Mouse (Mus musculus) heart, postnatal 0 days (tissue): Measurements from ENCODE around the gene Ppp1r9a. TPM values are rescaled to one million over a fixed set of nuclear protein-coding genes. Genes with fewer than 3 reads are reported as not detected.
"Not testable (repeated sequence)": the region's sequence is repeated elsewhere in the genome, so short reads cannot be mapped to it uniquely, and the experiment has no call there.

Source experiments
- ATAC-seq: fragments of 200-750 bp; cut with Nextera tagmentation; 2 replicates; pipeline ENCODE4 v1.8.0; 2017; ENCODE audit warnings: low read depth, moderate number of reproducible peaks, moderate library complexity; ENCODE audit not compliant: insufficient read depth
- DNase-seq: peaks from one replicate; pipeline ENCODE4 v3.0.0-alpha.2; 2016; ENCODE audit warnings: low spot score
- H3K27ac ChIP-seq: fragments of 300-500 bp; sonication (generic); 2 replicates; pipeline ENCODE4 v1.5.1; 2014; ENCODE audit warnings: low read depth, mild to moderate bottlenecking
- H3K27me3 ChIP-seq: fragments of 300-500 bp; sonication (generic); 2 replicates; pipeline ENCODE4 v1.6.1; 2014; ENCODE audit warnings: low read length, mixed read lengths; ENCODE audit not compliant: control insufficient read depth, insufficient read depth
- H3K36me3 ChIP-seq: fragments of 300-500 bp; sonication (generic); replicated peaks from 2 replicates; pipeline ENCODE4 v1.6.1; 2014; ENCODE audit warnings: low read length, mixed read lengths; ENCODE audit not compliant: control insufficient read depth, insufficient read depth
- H3K4me1 ChIP-seq: fragments of 300-500 bp; sonication (generic); 2 replicates; pipeline ENCODE4 v1.6.1; 2014; ENCODE audit warnings: antibody characterized with exemption; ENCODE audit not compliant: control insufficient read depth, insufficient read depth
- H3K4me2 ChIP-seq: fragments of 300-500 bp; sonication (generic); 2 replicates; pipeline ENCODE4 v1.6.1; 2014; ENCODE audit warnings: low read depth, mild to moderate bottlenecking, low read length, moderate library complexity
- H3K4me3 ChIP-seq: fragments of 300-500 bp; sonication (generic); 2 replicates; pipeline ENCODE4 v1.5.1; 2014; ENCODE audit warnings: low read depth, low read length
- H3K9ac ChIP-seq: fragments of 300-500 bp; sonication (generic); replicated peaks from 2 replicates; pipeline ENCODE4 v1.6.1; 2014; ENCODE audit warnings: low read depth, low read length, mixed read lengths
- H3K9me3 ChIP-seq: fragments of 300-500 bp; sonication (generic); replicated peaks from 2 replicates; pipeline ENCODE4 v1.6.1; 2016; ENCODE audit warnings: low read length; ENCODE audit not compliant: control insufficient read depth
- CTCF ChIP-seq: IDR thresholded peaks from 2 replicates; pipeline ENCODE4 v1.5.1; 2016; ENCODE audit warnings: antibody characterized with exemption, control low read depth, low read depth
- EP300 ChIP-seq: IDR thresholded peaks from 2 replicates; pipeline ENCODE4 v1.6.1; 2016; ENCODE audit warnings: antibody characterized with exemption, low read depth
- WGBS: fragments of 180-500 bp; shearing (Covaris S2); extraction: QIAGEN DNeasy Blood & Tissue Kit; methylation state at CpG from one replicate; pipeline ENCODE4 v1.1.7; 2014; 5-methylcytosine and 5-hydroxymethylcytosine counted together
- polyA plus RNA-seq: library from polyadenylated mRNA; unstranded; fragments of >200 nt; fragmentation: Nextera tagmentation; extraction: Ambion mirVana; gene quantifications from 2 replicates; pipeline ENCODE4 v1.2.1, GENCODE M21; 2015
- total RNA-seq: library from RNA; depleted of rRNA; stranded (reverse); fragments of >200 nt; gene quantifications from 2 replicates; pipeline ENCODE4 v1.2.3, GENCODE M21; 2014; ENCODE audit warnings: low replicate concordance

Gene Ppp1r9a
- total and polyA plus RNA-seq, 2 experiments from 2014 or later = 8.3 to 11.6 TPM

GRCm38 (mm10) chr6:4899906-4900305 is 2.8 kb upstream of the Ppp1r9a start:
- H3K9me3 ChIP-seq = no peaks in the 10 kb centered on the region
- WGBS = 75% methylated on average over 6 of the region's 6 CpGs
- no peak for ATAC-seq
- peaks cover 7% of the 10 kb centered on the region for H3K4me1 ChIP-seq
- TF ChIP-seq EP300 = no peak
- TF ChIP-seq CTCF = no peak
- no peak overlapping the region for H3K4me2 ChIP-seq
- H3K27me3 ChIP-seq = no peaks in the 10 kb centered on the region
- H3K9ac ChIP-seq = no peak overlapping the region
- H3K4me3 ChIP-seq = no peak overlapping the region
- DNase-seq = no peak
- H3K36me3 ChIP-seq = no peaks in the 10 kb centered on the region
- no peak overlapping the region for H3K27ac ChIP-seq

- H3K36me3 ChIP-seq = no peaks in the 10 kb centered on the region
- H3K9ac ChIP-seq = peak overlapping the region; percentile 96
- peak; percentile 67 for ATAC-seq
- peak overlapping the region; percentile 82 for H3K4me3 ChIP-seq
- peak overlapping the region; percentile 76 for H3K4me2 ChIP-seq
- WGBS = 1% methylated on average over 48 of the region's 77 CpGs
- TF ChIP-seq EP300 (no peak), CTCF (no peak)
- H3K27me3 ChIP-seq = no peaks in the 10 kb centered on the region
- H3K4me1 ChIP-seq = peaks cover 7% of the 10 kb centered on the region
- peak overlapping the region; percentile 86 for H3K27ac ChIP-seq
- H3K9me3 ChIP-seq = no peaks in the 10 kb centered on the region
- DNase-seq = peak; percentile 45
Observed at GRCm38 (mm10) chr6:4903325-4904054, 773 bp downstream of the Ppp1r9a start.

GRCm38 (mm10) chr6:4904055-4904450 is 1.3 kb downstream of the Ppp1r9a start:
- Histone ChIP-seq H3K4me2 (peak overlapping the region; percentile 76), H3K9me3 (no peaks in the 10 kb centered on the region), H3K27me3 (no peaks in the 10 kb centered on the region), H3K9ac (peak overlapping the region; percentile 96), H3K4me3 (peak overlapping the region; percentile 82), H3K27ac (peak overlapping the region; percentile 86), H3K36me3 (no peaks in the 10 kb centered on the region), H3K4me1 (peaks cover 7% of the 10 kb centered on the region)
- no peak for DNase-seq
- peak; percentile 12; the same call in 1 of the 2 replicates for ATAC-seq
- no peak for TF ChIP-seq CTCF
- TF ChIP-seq EP300 = no peak
- WGBS = 8% methylated on average over 9 of the region's 9 CpGs

GRCm38 (mm10) chr6:4910042-4910634 is 7.4 kb downstream of the Ppp1r9a start:
- DNase-seq = no peak
- Histone ChIP-seq H3K9ac (no peak overlapping the region), H3K27ac (no peak overlapping the region), H3K36me3 (no peaks in the 10 kb centered on the region), H3K4me3 (no peak overlapping the region), H3K9me3 (no peaks in the 10 kb centered on the region), H3K4me1 (no peaks in the 10 kb centered on the region), H3K27me3 (no peaks in the 10 kb centered on the region), H3K4me2 (no peak overlapping the region)
- TF ChIP-seq CTCF = no peak
- ATAC-seq = no peak
- WGBS = 82% methylated on average over 10 of the region's 10 CpGs

GRCm38 (mm10) chr6:4918470-4918869 is 15.8 kb downstream of the Ppp1r9a start:
- WGBS = 61% methylated on average over 5 of the region's 5 CpGs
- Histone ChIP-seq H3K9ac (no peak overlapping the region), H3K27ac (0 out of 2 replicates have a peak overlapping the region, but pooled peaks have one; percentile 26), H3K36me3 (peaks cover 3% of the 10 kb centered on the region; the same call in 1 of the 2 replicates), H3K27me3 (no peaks in the 10 kb centered on the region), H3K9me3 (no peaks in the 10 kb centered on the region), H3K4me3 (no peak overlapping the region), H3K4me2 (no peak overlapping the region), H3K4me1 (no peaks in the 10 kb centered on the region)
- TF ChIP-seq CTCF = no peak
- no peak for TF ChIP-seq EP300
- DNase-seq = peak; percentile 9
- ATAC-seq = no peak

- not testable (repeated sequence) for H3K4me3 ChIP-seq, ATAC-seq
Observed at GRCm38 (mm10) chr6:4923791-4924190, 21.1 kb downstream of the Ppp1r9a start.

More at GRCm38 (mm10) chr6:4923791-4924190, 21.1 kb downstream of the Ppp1r9a start:
- H3K27me3 ChIP-seq, H3K9ac ChIP-seq, H3K9me3 ChIP-seq, DNase-seq, H3K4me1 ChIP-seq, H3K36me3 ChIP-seq, H3K4me2 ChIP-seq, H3K27ac ChIP-seq: not testable (repeated sequence)
